Mouse (Mus musculus): ENCODE results near the gene Tbxas1.

- TF ChIP-seq CTCF (IDR thresholded peaks at IDR 0.05): no peak
- TF ChIP-seq EP300 (IDR thresholded peaks at IDR 0.05): no peak
Measured at GRCm38 (mm10) chr6:38913386-38914042, 38.3 kb downstream of the Tbxas1 start.

Data from lung, postnatal 0 days (tissue).